Mouse (Mus musculus) testis, adult 2 months (tissue): ENCODE results near the gene Cmss1. TPM values are rescaled to one million over a fixed set of nuclear protein-coding genes. Genes with fewer than 3 reads are reported as not detected.

ENCODE experiments used
- H3K27ac ChIP-seq: fragments of 200-500 bp; 2 replicates; pipeline ENCODE4 v1.5.1; 2012; ENCODE audit warnings: low read depth, low read length; ENCODE audit not compliant: control insufficient read depth, insufficient read depth
- H3K27me3 ChIP-seq: fragments of 200-500 bp; 2 replicates; pipeline ENCODE4 v1.6.1; 2012; ENCODE audit warnings: mild to moderate bottlenecking, low read length, moderate library complexity; ENCODE audit not compliant: control insufficient read depth, insufficient read depth
- H3K36me3 ChIP-seq: fragments of 200-500 bp; 2 replicates; pipeline ENCODE4 v1.6.1; 2012; ENCODE audit warnings: mild to moderate bottlenecking, low read length; ENCODE audit not compliant: control insufficient read depth, insufficient read depth
- H3K4me1 ChIP-seq: fragments of 200-500 bp; 2 replicates; pipeline ENCODE4 v1.6.1; 2012; ENCODE audit warnings: low read length; ENCODE audit not compliant: control insufficient read depth, insufficient read depth
- H3K4me3 ChIP-seq: fragments of 200-500 bp; 2 replicates; pipeline ENCODE4 v1.5.1; 2012; ENCODE audit warnings: low read depth, mild to moderate bottlenecking, low read length, moderate library complexity, mixed read lengths; ENCODE audit not compliant: control insufficient read depth
- CTCF ChIP-seq: fragments of 200-500 bp; IDR thresholded peaks from 2 replicates; pipeline ENCODE4 v1.5.1; 2012; ENCODE audit warnings: low read depth, mild to moderate bottlenecking, inconsistent platforms, low read length, moderate library complexity; ENCODE audit not compliant: control insufficient read depth, insufficient read depth, insufficient replicate concordance
- POLR2A ChIP-seq: fragments of 200-500 bp; IDR thresholded peaks from 2 replicates; pipeline ENCODE4 v1.6.1; 2012; ENCODE audit warnings: low read depth, mild to moderate bottlenecking, inconsistent platforms, low read length, moderate library complexity; ENCODE audit not compliant: control insufficient read depth
- polyA plus RNA-seq: library from polyadenylated mRNA; depleted of rRNA; stranded (reverse); fragments of >200 nt; gene quantifications from 2 replicates; pipeline ENCODE4 v1.2.3, GENCODE M21; 2012

Cmss1 gene
- polyA plus RNA-seq, 1 experiment, result 45.3 TPM

DNA sequence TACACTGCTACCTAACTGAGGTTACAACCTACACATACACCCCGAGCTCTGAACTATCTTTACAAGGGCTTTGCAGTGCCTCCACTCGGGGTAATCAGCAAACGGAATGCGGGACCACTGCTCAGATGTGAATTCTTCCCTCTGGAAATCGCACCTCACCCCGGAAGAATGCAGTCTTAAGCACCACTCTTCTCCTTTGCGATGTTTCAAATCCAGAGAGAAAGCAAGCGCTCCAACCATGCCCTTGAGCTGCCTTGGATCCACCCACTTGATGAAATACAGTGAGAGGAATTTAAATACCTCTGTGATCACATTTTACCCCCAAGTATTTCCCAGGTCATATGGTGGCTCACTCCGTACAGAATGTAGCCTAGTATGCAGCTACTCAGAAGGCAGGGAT lies 189.6 kb downstream of the Cmss1 start:
- Histone ChIP-seq H3K4me3 (no peak overlapping the region), H3K36me3 (no peaks in the 10 kb centered on the region), H3K27ac (no peak overlapping the region), H3K4me1 (no peaks in the 10 kb centered on the region; the same call in 1 of the 2 replicates), H3K27me3 (no peaks in the 10 kb centered on the region)
- TF ChIP-seq POLR2A (no peak), CTCF (no peak)

DNA sequence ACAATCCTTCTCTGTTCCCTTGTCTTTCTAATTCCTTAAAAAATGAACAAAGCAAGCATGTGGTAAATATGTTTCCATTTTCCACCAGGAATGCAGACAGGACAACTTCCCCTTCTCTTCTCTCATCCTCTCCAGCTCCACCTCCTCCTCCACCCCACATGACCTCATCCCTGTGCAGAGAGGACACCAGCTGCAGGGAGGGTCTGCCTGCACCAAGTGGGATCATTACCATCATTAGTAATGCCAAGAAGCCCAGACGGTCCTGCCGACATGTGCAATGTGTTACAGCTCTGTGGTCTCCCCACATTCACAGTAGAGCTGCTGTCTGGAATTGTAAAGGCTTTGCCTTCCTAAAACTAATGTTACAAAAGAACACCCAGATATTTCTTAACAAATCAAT lies 190.6 kb downstream of the Cmss1 start:
- Histone ChIP-seq H3K4me3 (no peak overlapping the region), H3K27me3 (no peaks in the 10 kb centered on the region), H3K27ac (no peak overlapping the region), H3K36me3 (no peaks in the 10 kb centered on the region), H3K4me1 (no peaks in the 10 kb centered on the region)
- TF ChIP-seq CTCF (no peak), POLR2A (no peak)

DNA sequence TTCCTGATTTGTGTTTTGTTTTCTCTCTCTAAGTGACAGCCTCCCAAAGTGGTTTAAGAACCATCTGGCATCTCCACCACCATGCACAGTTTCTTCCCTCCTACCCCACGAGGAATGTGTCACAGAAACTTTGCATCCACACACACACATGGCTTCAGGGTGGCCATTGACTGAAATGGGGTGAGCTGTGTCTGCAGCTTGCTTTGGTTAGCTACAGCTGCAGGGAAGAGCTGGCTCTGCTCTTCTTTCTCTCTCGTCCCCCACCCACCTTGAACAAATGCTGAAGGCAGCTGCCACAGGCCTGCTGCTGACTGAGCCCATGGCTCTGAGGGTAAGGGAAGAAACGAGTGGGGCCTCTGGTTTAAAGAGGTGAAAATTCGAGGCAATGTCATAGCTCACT lies 193.9 kb downstream of the Cmss1 start:
- no peak overlapping the region for H3K4me3 ChIP-seq
- no peaks in the 10 kb centered on the region for H3K27me3 ChIP-seq
- no peaks in the 10 kb centered on the region for H3K4me1 ChIP-seq
- no peak overlapping the region for H3K27ac ChIP-seq
- H3K36me3 ChIP-seq, result no peaks in the 10 kb centered on the region
- TF ChIP-seq POLR2A (no peak), CTCF (no peak)

DNA sequence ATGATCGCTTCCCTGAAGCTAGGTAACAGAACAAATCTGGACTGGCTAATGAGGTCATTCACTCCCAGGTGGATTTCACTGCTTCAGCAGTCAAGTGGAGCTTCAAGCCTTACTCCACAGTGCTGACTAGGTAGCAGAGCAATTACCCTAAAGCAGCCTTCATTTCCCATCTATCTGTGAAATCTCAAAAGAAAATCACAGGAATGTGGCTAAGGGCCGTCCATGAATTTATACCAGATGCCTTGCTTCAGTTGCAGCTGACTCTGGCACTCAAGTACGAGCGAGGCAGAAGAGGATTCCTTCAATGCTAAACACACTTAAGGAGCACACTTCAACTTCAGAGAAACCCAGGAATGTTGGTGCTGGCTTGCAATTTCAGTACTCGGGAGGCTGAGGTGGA lies 202.8 kb downstream of the Cmss1 start:
- no peak for TF ChIP-seq POLR2A
- no peak for TF ChIP-seq CTCF
- Histone ChIP-seq H3K4me1 (no peaks in the 10 kb centered on the region), H3K36me3 (no peaks in the 10 kb centered on the region), H3K27ac (no peak overlapping the region), H3K4me3 (no peak overlapping the region), H3K27me3 (no peaks in the 10 kb centered on the region)

DNA sequence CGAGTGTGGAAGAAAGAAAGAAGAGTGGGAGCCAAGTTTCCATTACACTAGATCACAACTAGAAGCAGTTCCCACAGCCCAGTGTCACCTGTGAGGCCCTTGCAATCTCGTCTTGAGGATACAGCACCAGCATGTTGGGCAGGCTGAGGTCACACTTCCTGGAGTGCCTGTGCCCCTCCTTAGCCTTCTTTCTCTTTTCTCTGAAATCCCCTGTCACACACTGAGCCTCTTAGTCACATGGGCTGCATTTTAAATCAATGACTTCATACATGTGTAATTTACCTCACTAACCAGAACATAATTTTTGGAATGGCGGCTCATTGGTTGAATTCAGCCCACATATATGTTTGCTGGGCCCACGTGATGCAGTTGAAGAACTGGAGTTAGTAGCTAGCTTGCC lies 203.8 kb downstream of the Cmss1 start:
- Histone ChIP-seq H3K27me3 (no peaks in the 10 kb centered on the region), H3K36me3 (no peaks in the 10 kb centered on the region), H3K4me3 (no peak overlapping the region), H3K4me1 (no peaks in the 10 kb centered on the region; the same call in 1 of the 2 replicates), H3K27ac (no peak overlapping the region)
- no peak for TF ChIP-seq CTCF
- TF ChIP-seq POLR2A, result no peak

GRCm38 (mm10) chr16:57401702-57402101 lies 205.0 kb downstream of the Cmss1 start:
- Histone ChIP-seq H3K36me3 (no peaks in the 10 kb centered on the region), H3K4me1 (no peaks in the 10 kb centered on the region; the same call in 1 of the 2 replicates), H3K4me3 (no peak overlapping the region), H3K27ac (no peak overlapping the region), H3K27me3 (no peaks in the 10 kb centered on the region)
- TF ChIP-seq POLR2A (no peak), CTCF (no peak)

DNA sequence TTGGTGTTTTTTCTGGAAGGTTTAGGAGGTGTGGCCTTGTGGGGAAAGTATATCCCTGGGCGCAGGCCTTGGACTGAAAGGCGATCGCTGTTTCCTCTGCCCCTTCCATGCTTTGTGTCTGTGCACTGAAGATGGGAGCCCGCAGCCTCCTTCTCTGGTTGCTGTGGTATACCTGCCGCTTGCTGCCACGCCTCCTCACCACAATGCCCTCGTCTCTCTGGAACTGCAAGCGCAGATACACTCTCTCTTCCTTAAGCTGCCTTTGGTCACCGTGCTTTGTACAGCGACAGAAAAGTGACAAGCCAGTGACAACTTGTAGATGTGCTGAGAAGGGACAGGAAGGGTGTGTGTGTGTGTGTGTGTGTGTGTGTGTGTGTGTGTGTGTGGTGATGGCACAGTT lies 207.1 kb downstream of the Cmss1 start:
- H3K36me3 ChIP-seq, result no peaks in the 10 kb centered on the region
- no peaks in the 10 kb centered on the region; the same call in 1 of the 2 replicates for H3K4me1 ChIP-seq
- no peaks in the 10 kb centered on the region for H3K27me3 ChIP-seq
- no peak overlapping the region for H3K4me3 ChIP-seq
- no peak overlapping the region for H3K27ac ChIP-seq
- TF ChIP-seq CTCF (no peak), POLR2A (no peak)
